Mouse (Mus musculus): ENCODE results near the gene C5ar2. TPM values are rescaled to one million over a fixed set of nuclear protein-coding genes. Genes with fewer than 3 reads are reported as not detected.

Gene C5ar2
- total and polyA plus RNA-seq, 3 experiments = 0.04 to 0.33 (median 0.30) TPM

DNA sequence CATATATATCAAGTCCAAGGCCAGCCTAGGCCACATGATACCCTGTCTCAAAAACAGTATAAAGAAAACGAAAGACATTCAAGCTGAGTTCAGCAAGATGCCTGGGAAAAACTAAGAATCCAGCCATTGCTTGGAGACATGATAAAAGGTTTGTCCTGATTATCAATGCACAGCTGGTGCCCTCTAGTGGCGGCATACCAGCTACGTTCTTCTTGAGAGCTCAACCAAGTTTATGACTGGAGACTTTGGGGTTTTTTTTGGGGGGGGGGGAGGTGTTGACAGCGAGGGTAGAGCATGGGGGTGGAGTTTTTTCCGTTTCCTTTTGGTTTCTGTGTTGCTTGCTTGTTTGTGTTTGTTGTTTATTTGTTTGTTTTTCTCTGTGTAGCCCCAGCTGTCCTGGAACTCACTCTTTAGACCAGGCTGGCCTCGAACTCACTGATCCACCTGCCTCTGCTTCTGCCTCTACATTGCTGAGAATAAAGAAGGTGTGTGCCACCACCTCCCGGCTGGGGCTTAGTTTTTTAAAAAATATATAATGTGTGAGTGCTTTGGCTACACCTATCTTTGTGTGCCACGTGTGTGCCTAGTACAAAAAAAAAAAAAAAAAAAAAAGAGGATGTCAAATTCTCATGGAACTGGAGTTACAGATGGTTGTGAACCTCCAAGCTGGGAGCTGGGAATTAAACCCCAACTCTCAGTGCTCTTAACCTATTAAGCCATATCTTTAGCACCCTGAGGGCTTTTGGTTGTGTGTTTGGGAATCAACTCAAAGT lies 19.2 kb upstream of the C5ar2 start:
- Histone ChIP-seq H3K79me2 (replicated peaks; ENCODE audit: control insufficient read depth, extremely low read depth, insufficient read depth, poor library complexity, severe bottlenecking) (no peaks in the 10 kb centered on the region), H3K4me2 (ENCODE audit: insufficient read depth, low read depth, poor library complexity, severe bottlenecking) (no peak overlapping the region), H3K27ac (ENCODE audit: insufficient read depth, low read depth) (no peak overlapping the region), H3K27me3 (replicated peaks) (no peaks in the 10 kb centered on the region), H3K9me3 (replicated peaks; ENCODE audit: low read length) (no peaks in the 10 kb centered on the region), H3K4me3 (replicated peaks in 1 of 3; ENCODE audit: low read depth in 2 of 3, low read length in 2 of 3, poor library complexity in 1 of 3) (no peak overlapping the region), H3K9ac (ENCODE audit: insufficient read depth, low read depth) (no peak overlapping the region), H3K4me1 (ENCODE audit: control insufficient read depth in 1 of 2, insufficient read depth in 2 of 2) (peaks cover 4 to 9% of the 10 kb centered on the region in 2 experiments; a peak in 3 of 4 replicates), H3K36me3 (replicated peaks in 1 of 2; ENCODE audit: control insufficient read depth in 1 of 2, insufficient read depth in 1 of 2, low read length in 1 of 2) (no peaks in the 10 kb centered on the region)
- in situ Hi-C loops (cut with MboI; ENCODE audit: low pct_ligation_motif_present, low pct_unique_long_range_greater_than_20kb, low sequenced_read_pairs) (loop anchor here (25.0 kb wide), 1 partner anchor 201 kb away; the partner anchor contains the start of gene Zfp541), dilution Hi-C loops (cut with MboI; ENCODE audit: extremely low pct_ligation_motif_present, extremely low pct_unique_long_range_greater_than_20kb, low sequenced_read_pairs) (no loop called here)
- DNase-seq (ENCODE audit: extremely low read depth) = peak; percentile 87
- no peak for TF ChIP-seq KAT2A (IDR thresholded peaks at IDR 0.05; ENCODE audit: insufficient replicate concordance, low read length)
- TF ChIP-seq RAD21 (IDR thresholded peaks at IDR 0.05; ENCODE audit: low read depth, low read length) = peak; percentile 82
- TF ChIP-seq ZNF384 (IDR thresholded peaks at IDR 0.05; ENCODE audit: low read depth, low read length) = peak; percentile 6
- TF ChIP-seq CTCF (conservative IDR thresholded peaks at IDR 0.05 in 1 of 2, IDR thresholded peaks at IDR 0.05 in 1 of 2; ENCODE audit: low read depth in 2 of 2, low read length in 2 of 2) = peak; percentile 67 to 90
- peak; percentile 87 for TF ChIP-seq SMC3 (IDR thresholded peaks at IDR 0.05; ENCODE audit: low read depth, low read length)
- peak; percentile 15; the same call in 1 of the 2 replicates for TF ChIP-seq ZC3H11A (IDR thresholded peaks at IDR 0.05; ENCODE audit: low read depth, low read length)
- 0 out of 2 replicates have a peak, but pooled peaks have one; percentile 25 for TF ChIP-seq IRF4 (IDR thresholded peaks at IDR 0.05; ENCODE audit: low read depth, low read length)
- TF ChIP-seq NRF1 (IDR thresholded peaks at IDR 0.05; ENCODE audit: low read depth, low read length) = no peak
- 0 out of 2 replicates have a peak, but pooled peaks have one; percentile 58 for TF ChIP-seq MAZ (IDR thresholded peaks at IDR 0.05; ENCODE audit: low read depth, low read length)

DNA sequence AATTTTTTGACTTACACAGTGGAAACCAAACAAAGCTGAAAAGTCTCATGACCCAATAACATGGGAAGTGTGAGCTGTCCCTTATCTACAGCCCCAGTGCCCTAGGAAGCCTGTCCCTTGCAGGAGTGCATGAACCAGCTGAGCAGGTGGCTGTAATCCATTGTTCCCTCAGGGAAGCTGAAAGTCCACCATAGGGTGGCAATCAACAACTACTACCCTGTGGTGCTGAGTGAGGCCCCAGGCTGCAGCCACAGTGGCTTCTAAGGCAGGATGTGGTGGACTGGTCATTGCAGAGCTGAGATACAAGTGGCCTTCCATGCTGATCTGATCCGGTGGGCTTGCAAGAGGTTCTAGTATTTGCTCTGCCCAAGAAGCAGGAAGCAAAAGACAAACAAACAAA lies 17.1 kb upstream of the C5ar2 start:
- no peaks in the 10 kb centered on the region for H3K36me3 ChIP-seq (replicated peaks in 1 of 2; ENCODE audit: control insufficient read depth in 1 of 2, insufficient read depth in 1 of 2, low read length in 1 of 2)
- dilution Hi-C loops (cut with MboI; ENCODE audit: extremely low pct_ligation_motif_present, extremely low pct_unique_long_range_greater_than_20kb, low sequenced_read_pairs) = no loop called here
- H3K79me2 ChIP-seq (replicated peaks; ENCODE audit: control insufficient read depth, extremely low read depth, insufficient read depth, poor library complexity, severe bottlenecking) = no peaks in the 10 kb centered on the region
- H3K4me3 ChIP-seq (replicated peaks in 1 of 3; ENCODE audit: low read depth in 2 of 3, low read length in 2 of 3, poor library complexity in 1 of 3) = no peak overlapping the region
- H3K27ac ChIP-seq (ENCODE audit: insufficient read depth, low read depth) = no peak overlapping the region
- no peak overlapping the region for H3K9ac ChIP-seq (ENCODE audit: insufficient read depth, low read depth)
- H3K27me3 ChIP-seq (replicated peaks) = no peaks in the 10 kb centered on the region
- H3K4me1 ChIP-seq (ENCODE audit: control insufficient read depth in 1 of 2, insufficient read depth in 2 of 2) = peaks cover 4 to 16% of the 10 kb centered on the region in 2 experiments; a peak in 3 of 4 replicates
- no peaks in the 10 kb centered on the region for H3K9me3 ChIP-seq (replicated peaks; ENCODE audit: low read length)
- in situ Hi-C loops (cut with MboI; ENCODE audit: low pct_ligation_motif_present, low pct_unique_long_range_greater_than_20kb, low sequenced_read_pairs) = loop anchor here (25.0 kb wide), 1 partner anchor 199 kb away; the partner anchor contains the start of gene Zfp541
- H3K4me2 ChIP-seq (ENCODE audit: insufficient read depth, low read depth, poor library complexity, severe bottlenecking) = no peak overlapping the region
- TF ChIP-seq ETS1 (conservative IDR thresholded peaks at IDR 0.05; ENCODE audit: low read depth, low read length) (no peak), UBTF (IDR thresholded peaks at IDR 0.05; ENCODE audit: low read depth, low read length) (no peak), USF1 (IDR thresholded peaks at IDR 0.05; ENCODE audit: low read depth, low read length) (no peak), KAT2A (IDR thresholded peaks at IDR 0.05; ENCODE audit: insufficient replicate concordance, low read length) (no peak), TBP (conservative IDR thresholded peaks at IDR 0.05; ENCODE audit: low read depth, low read length) (no peak), HCFC1 (IDR thresholded peaks at IDR 0.05; ENCODE audit: low read depth, low read length) (no peak), MAZ (IDR thresholded peaks at IDR 0.05; ENCODE audit: low read depth, low read length) (no peak), POLR2AphosphoS2 (IDR thresholded peaks at IDR 0.05; ENCODE audit: low read depth, low read length) (no peak), MYC (IDR thresholded peaks at IDR 0.05; ENCODE audit: low read depth, low read length) (no peak), NRF1 (IDR thresholded peaks at IDR 0.05; ENCODE audit: low read depth, low read length) (no peak), ZNF384 (IDR thresholded peaks at IDR 0.05; ENCODE audit: low read depth, low read length) (no peak), JUND (conservative IDR thresholded peaks at IDR 0.05; ENCODE audit: low read depth, low read length) (no peak), TCF12 (IDR thresholded peaks at IDR 0.05; ENCODE audit: low read depth, low read length) (no peak), EP300 (IDR thresholded peaks at IDR 0.05; ENCODE audit: low read length) (no peak), ELF1 (IDR thresholded peaks at IDR 0.05; ENCODE audit: low read depth, low read length) (no peak), JUN (IDR thresholded peaks at IDR 0.05; ENCODE audit: insufficient read depth, low read depth, low read length) (no peak), ZKSCAN1 (IDR thresholded peaks at IDR 0.05; ENCODE audit: borderline replicate concordance, low read depth, low read length) (no peak)
- no peak for DNase-seq (ENCODE audit: extremely low read depth)
